Mouse (Mus musculus) neural tube, embryonic 11.5 days (tissue): ENCODE data around the gene Myo16. TPM values are rescaled to one million over a fixed set of nuclear protein-coding genes. Genes with fewer than 3 reads are reported as not detected.

ENCODE experiments used
- ATAC-seq: fragments of 200-750 bp; cut with Nextera tagmentation; 2 replicates; pipeline ENCODE4 v1.8.0; 2017; ENCODE audit warnings: moderate number of reproducible peaks, mild to moderate bottlenecking, moderate TSS enrichment, moderate library complexity; ENCODE audit not compliant: insufficient read depth, low FRiP score, low TSS enrichment
- DNase-seq: peaks from one replicate; pipeline ENCODE4 v3.0.0-alpha.2; 2015; ENCODE audit warnings: low spot score
- H3K27ac ChIP-seq: fragments of 300-500 bp; sonication (generic); 2 replicates; pipeline ENCODE4 v1.5.1; 2014; ENCODE audit warnings: low read depth, mild to moderate bottlenecking, low read length
- H3K27me3 ChIP-seq: fragments of 300-500 bp; sonication (generic); 2 replicates; pipeline ENCODE4 v1.6.1; 2014; ENCODE audit warnings: mild to moderate bottlenecking, low read length, mixed read lengths; ENCODE audit not compliant: control insufficient read depth, insufficient read depth
- H3K36me3 ChIP-seq: fragments of 300-500 bp; sonication (generic); 2 replicates; pipeline ENCODE4 v1.6.1; 2014; ENCODE audit warnings: mild to moderate bottlenecking, low read length, moderate library complexity, mixed read lengths; ENCODE audit not compliant: control insufficient read depth, insufficient read depth
- H3K4me1 ChIP-seq: fragments of 300-500 bp; sonication (generic); 2 replicates; pipeline ENCODE4 v1.6.1; 2014; ENCODE audit warnings: low read length, mixed read lengths; ENCODE audit not compliant: control insufficient read depth, insufficient read depth
- H3K4me2 ChIP-seq: fragments of 300-500 bp; sonication (generic); 2 replicates; pipeline ENCODE4 v1.6.1; 2014; ENCODE audit warnings: low read depth, mild to moderate bottlenecking, moderate library complexity
- H3K4me3 ChIP-seq: fragments of 300-500 bp; sonication (generic); 2 replicates; pipeline ENCODE4 v1.5.1; 2014; ENCODE audit warnings: low read depth, low read length
- H3K9ac ChIP-seq: fragments of 300-500 bp; sonication (generic); 2 replicates; pipeline ENCODE4 v1.6.1; 2014; ENCODE audit warnings: mild to moderate bottlenecking, low read length
- H3K9me3 ChIP-seq: fragments of 300-500 bp; sonication (generic); 2 replicates; pipeline ENCODE4 v1.6.1; 2016; ENCODE audit warnings: low read length; ENCODE audit not compliant: control insufficient read depth
- WGBS: fragments of 180-500 bp; shearing (Covaris S2); extraction: QIAGEN DNeasy Blood & Tissue Kit; methylation state at CpG from one replicate; pipeline ENCODE4 v1.1.7; 2014; 5-methylcytosine and 5-hydroxymethylcytosine counted together
- polyA plus RNA-seq: library from polyadenylated mRNA; unstranded; fragments of >200 nt; fragmentation: Nextera tagmentation; extraction: Ambion mirVana; gene quantifications from 2 replicates; pipeline ENCODE4 v1.2.1, GENCODE M21; 2014

The Myo16 gene
- polyA plus RNA-seq, 1 experiment from 2014 or later = 2.5 TPM

GRCm38 (mm10) chr8:10173033-10173747 lies 19.5 kb downstream of the Myo16 start:
- H3K9me3 ChIP-seq = no peaks in the 10 kb centered on the region
- no peak overlapping the region for H3K27ac ChIP-seq
- H3K9ac ChIP-seq = no peak overlapping the region
- H3K36me3 ChIP-seq = no peaks in the 10 kb centered on the region
- no peak overlapping the region for H3K4me3 ChIP-seq
- WGBS = 49% methylated on average over 9 of the region's 9 CpGs
- no peaks in the 10 kb centered on the region for H3K27me3 ChIP-seq
- H3K4me2 ChIP-seq = no peak overlapping the region
- H3K4me1 ChIP-seq = peaks cover 6% of the 10 kb centered on the region; the same call in 1 of the 2 replicates
- peak; percentile 55 for DNase-seq
- peak; percentile 88 for ATAC-seq

- DNase-seq (no peak), ATAC-seq (no peak)
- 65% methylated on average over 5 of the region's 5 CpGs for WGBS
- no peak overlapping the region for H3K4me3 ChIP-seq
- H3K9me3 ChIP-seq = no peaks in the 10 kb centered on the region
- no peaks in the 10 kb centered on the region for H3K27me3 ChIP-seq
- H3K4me1 ChIP-seq = peaks cover 6% of the 10 kb centered on the region; the same call in 1 of the 2 replicates
- H3K27ac ChIP-seq = no peak overlapping the region
- no peak overlapping the region for H3K9ac ChIP-seq
- H3K36me3 ChIP-seq = no peaks in the 10 kb centered on the region
- no peak overlapping the region for H3K4me2 ChIP-seq
These were observed 20.6 kb downstream of the Myo16 start for GRCm38 (mm10) chr8:10174201-10174840.

- no peaks in the 10 kb centered on the region for H3K27me3 ChIP-seq
- peaks cover 6% of the 10 kb centered on the region; the same call in 1 of the 2 replicates for H3K4me1 ChIP-seq
- 88% methylated on average over 7 of the region's 7 CpGs for WGBS
- no peaks in the 10 kb centered on the region for H3K9me3 ChIP-seq
- H3K36me3 ChIP-seq = no peaks in the 10 kb centered on the region
- DNase-seq (no peak), ATAC-seq (no peak)
- H3K4me3 ChIP-seq = no peak overlapping the region
- no peak overlapping the region for H3K4me2 ChIP-seq
- H3K9ac ChIP-seq = no peak overlapping the region
- no peak overlapping the region for H3K27ac ChIP-seq
These were observed 21.4 kb downstream of the Myo16 start for GRCm38 (mm10) chr8:10174841-10175680.

GRCm38 (mm10) chr8:10175976-10176375 lies 22.3 kb downstream of the Myo16 start:
- Histone ChIP-seq H3K27ac (no peak overlapping the region), H3K4me3 (no peak overlapping the region), H3K4me2 (no peak overlapping the region), H3K36me3 (no peaks in the 10 kb centered on the region), H3K9me3 (no peaks in the 10 kb centered on the region), H3K9ac (no peak overlapping the region), H3K4me1 (peaks cover 6% of the 10 kb centered on the region; the same call in 1 of the 2 replicates), H3K27me3 (no peaks in the 10 kb centered on the region)
- WGBS = 83% methylated on average over 4 of the region's 4 CpGs
- ATAC-seq = no peak
- DNase-seq = no peak

GRCm38 (mm10) chr8:10177131-10177530 lies 23.4 kb downstream of the Myo16 start:
- Histone ChIP-seq H3K27me3 (no peaks in the 10 kb centered on the region), H3K4me2 (no peak overlapping the region), H3K9ac (no peak overlapping the region), H3K36me3 (no peaks in the 10 kb centered on the region), H3K27ac (no peak overlapping the region), H3K9me3 (no peaks in the 10 kb centered on the region), H3K4me1 (peaks cover 6% of the 10 kb centered on the region; the same call in 1 of the 2 replicates), H3K4me3 (no peak overlapping the region)
- ATAC-seq (no peak), DNase-seq (no peak)
- WGBS = 71% methylated on average over 4 of the region's 4 CpGs

- 0 out of 2 replicates have a peak, but pooled peaks cover 2% of the 10 kb centered on the region for H3K4me1 ChIP-seq
- no peak overlapping the region for H3K27ac ChIP-seq
- ATAC-seq (no peak), DNase-seq (no peak)
- no peaks in the 10 kb centered on the region for H3K36me3 ChIP-seq
- H3K4me2 ChIP-seq = no peak overlapping the region
- no peak overlapping the region for H3K9ac ChIP-seq
- no peaks in the 10 kb centered on the region for H3K9me3 ChIP-seq
- no peak overlapping the region for H3K4me3 ChIP-seq
- no peaks in the 10 kb centered on the region for H3K27me3 ChIP-seq
These were observed 25.3 kb downstream of the Myo16 start for GRCm38 (mm10) chr8:10178986-10179385.

GRCm38 (mm10) chr8:10190607-10191006 lies 36.9 kb downstream of the Myo16 start:
- no peak overlapping the region for H3K27ac ChIP-seq
- ATAC-seq = no peak
- H3K9me3 ChIP-seq = no peaks in the 10 kb centered on the region
- no peaks in the 10 kb centered on the region for H3K36me3 ChIP-seq
- no peak for DNase-seq
- 85% methylated on average over 6 of the region's 6 CpGs for WGBS
- H3K4me3 ChIP-seq = no peak overlapping the region
- H3K4me2 ChIP-seq = no peak overlapping the region
- H3K27me3 ChIP-seq = no peaks in the 10 kb centered on the region
- no peak overlapping the region for H3K9ac ChIP-seq
- no peaks in the 10 kb centered on the region for H3K4me1 ChIP-seq

- peak; percentile 88 for ATAC-seq
- Histone ChIP-seq H3K27me3 (no peaks in the 10 kb centered on the region), H3K36me3 (no peaks in the 10 kb centered on the region), H3K27ac (no peak overlapping the region), H3K4me1 (no peaks in the 10 kb centered on the region), H3K4me3 (no peak overlapping the region), H3K4me2 (no peak overlapping the region), H3K9ac (no peak overlapping the region), H3K9me3 (no peaks in the 10 kb centered on the region)
- WGBS = 60% methylated on average over 7 of the region's 7 CpGs
- DNase-seq = peak; percentile 44
These were observed 44.5 kb downstream of the Myo16 start for GRCm38 (mm10) chr8:10198164-10198563.
